In genomic region chr6:146113085-146113484, GRCm38 (mm10) we compare ENCODE assay signal across 15 mouse cellular contexts.
A peak's percentile ranks its signal among the peaks of the same experiment; 100 is the strongest.
DNase-seq lines count a peak whose midpoint lies in the region; ATAC-seq lines count a peak whose summit lies in the region.
"Had no signal": no experiment of that assay in that cellular context is flagged by ENCODE, and none has a peak within 500 bp of the region (broad histone marks: within the 10 kb centered on the region; RNA-seq: fewer than 3 reads in every experiment).

No protein-coding gene starts in this region.

- WGBS in midbrain, embryonic 12.5 days, result 92% methylated on average over 4 of the region's 4 CpGs
- 91% methylated on average over 4 of the region's 4 CpGs for WGBS in midbrain, embryonic 11.5 days
- WGBS in intestine, embryonic 15.5 days, result 90% methylated on average over 4 of the region's 4 CpGs

- no peak overlapping the region for H3K4me3 ChIP-seq in midbrain, embryonic 12.5 days
- no peak overlapping the region for H3K4me3 ChIP-seq in midbrain, embryonic 11.5 days (ENCODE audit: low read depth, low read length)
- H3K4me3 ChIP-seq in intestine, embryonic 15.5 days (replicated peaks), result no peak overlapping the region
- H3K4me3 ChIP-seq: gastrocnemius, adult 2 months; limb, embryonic 15.5 days; neural tube, embryonic 15.5 days had no signal

- no peaks in the 10 kb centered on the region for H3K27me3 ChIP-seq in midbrain, embryonic 12.5 days
- H3K27me3 ChIP-seq in midbrain, embryonic 11.5 days (ENCODE audit: control insufficient read depth, insufficient read depth, low read length), result no peaks in the 10 kb centered on the region
- H3K27me3 ChIP-seq in intestine, embryonic 15.5 days (replicated peaks), result no peaks in the 10 kb centered on the region
- H3K27me3 ChIP-seq: limb, embryonic 15.5 days; neural tube, embryonic 15.5 days; Patski had no signal

- peaks cover 45% of the 10 kb centered on the region for H3K4me1 ChIP-seq in midbrain, embryonic 12.5 days
- H3K4me1 ChIP-seq in midbrain, embryonic 11.5 days (ENCODE audit: control insufficient read depth, insufficient read depth, low read length), result peaks cover 31% of the 10 kb centered on the region
- peaks cover 5% of the 10 kb centered on the region; the same call in 1 of the 2 replicates for H3K4me1 ChIP-seq in intestine, embryonic 15.5 days (replicated peaks)

- H3K9me3 ChIP-seq in midbrain, embryonic 12.5 days, result no peaks in the 10 kb centered on the region
- no peaks in the 10 kb centered on the region for H3K9me3 ChIP-seq in midbrain, embryonic 11.5 days (ENCODE audit: control insufficient read depth, low read length)
- H3K9me3 ChIP-seq in intestine, embryonic 15.5 days, result no peaks in the 10 kb centered on the region
- H3K9me3 ChIP-seq: limb, embryonic 15.5 days; neural tube, embryonic 15.5 days had no signal

- no peak overlapping the region for H3K9ac ChIP-seq in midbrain, embryonic 12.5 days (replicated peaks)
- H3K9ac ChIP-seq in midbrain, embryonic 11.5 days (ENCODE audit: low read length), result no peak overlapping the region
- no peak overlapping the region for H3K9ac ChIP-seq in intestine, embryonic 15.5 days
- H3K9ac ChIP-seq: limb, embryonic 15.5 days; neural tube, embryonic 15.5 days had no signal

- peak; percentile 18 to 33 for DNase-seq in cerebellum, postnatal 10 days
- DNase-seq in cerebellum, postnatal 36 days, result no peak
- DNase-seq in midbrain, embryonic 11.5 days (ENCODE audit: low spot score, missing footprints), result no peak
- DNase-seq in lung, postnatal 10 days, result peak; percentile 21
- DNase-seq in spleen, postnatal 36 days (ENCODE audit: low spot score in 2 of 2), result peak; percentile 69 to 71
- no peak for DNase-seq in adrenal gland, postnatal 10 days
- DNase-seq: adrenal gland, postnatal 36 days; cerebellum, adult 18-20 months; gastrocnemius, adult 2 months; right cerebral cortex, postnatal 4 days had no signal

- H3K4me2 ChIP-seq in midbrain, embryonic 12.5 days (replicated peaks), result no peak overlapping the region
- no peak overlapping the region for H3K4me2 ChIP-seq in midbrain, embryonic 11.5 days
- no peak overlapping the region for H3K4me2 ChIP-seq in intestine, embryonic 15.5 days (replicated peaks)
- H3K4me2 ChIP-seq: limb, embryonic 15.5 days; neural tube, embryonic 15.5 days had no signal

- no peak for ATAC-seq in midbrain, embryonic 12.5 days (ENCODE audit: low FRiP score, low read depth)
- ATAC-seq in midbrain, embryonic 11.5 days (ENCODE audit: low FRiP score), result no peak
- no peak for ATAC-seq in intestine, embryonic 15.5 days
- ATAC-seq: Patski had no signal

- H3K27ac ChIP-seq in midbrain, embryonic 12.5 days (replicated peaks), result 0 out of 2 replicates have a peak overlapping the region, but pooled peaks have one; percentile 6
- H3K27ac ChIP-seq in midbrain, embryonic 11.5 days (ENCODE audit: low read depth, low read length), result no peak overlapping the region; the same call in 1 of the 2 replicates
- H3K27ac ChIP-seq in intestine, embryonic 15.5 days, result no peak overlapping the region
- H3K27ac ChIP-seq: gastrocnemius, adult 2 months; limb, embryonic 15.5 days had no signal

- no peaks in the 10 kb centered on the region for H3K36me3 ChIP-seq in midbrain, embryonic 12.5 days
- H3K36me3 ChIP-seq in midbrain, embryonic 11.5 days (ENCODE audit: control insufficient read depth, insufficient read depth, low read length), result no peaks in the 10 kb centered on the region
- no peaks in the 10 kb centered on the region for H3K36me3 ChIP-seq in intestine, embryonic 15.5 days
- H3K36me3 ChIP-seq: limb, embryonic 15.5 days; neural tube, embryonic 15.5 days had no signal

Comparison
In these comparisons a context has a peak if more than half of its experiments do, and no peak if none do; other contexts are left out.
1. DNase-seq: peak in cerebellum, postnatal 10 days (2 of 2), lung, postnatal 10 days (single experiment) and spleen, postnatal 36 days (2 of 2); none in cerebellum, postnatal 36 days (0 of 2), midbrain, embryonic 11.5 days (single experiment) and adrenal gland, postnatal 10 days (single experiment).